Mouse (Mus musculus): ENCODE data around the gene Stard9. TPM values are rescaled to one million over a fixed set of nuclear protein-coding genes. Genes with fewer than 3 reads are reported as not detected.

Gene Stard9
- polyA plus RNA-seq (2012; fragmentation: generic; extraction: Trizol), result 5.1 TPM

DNA sequence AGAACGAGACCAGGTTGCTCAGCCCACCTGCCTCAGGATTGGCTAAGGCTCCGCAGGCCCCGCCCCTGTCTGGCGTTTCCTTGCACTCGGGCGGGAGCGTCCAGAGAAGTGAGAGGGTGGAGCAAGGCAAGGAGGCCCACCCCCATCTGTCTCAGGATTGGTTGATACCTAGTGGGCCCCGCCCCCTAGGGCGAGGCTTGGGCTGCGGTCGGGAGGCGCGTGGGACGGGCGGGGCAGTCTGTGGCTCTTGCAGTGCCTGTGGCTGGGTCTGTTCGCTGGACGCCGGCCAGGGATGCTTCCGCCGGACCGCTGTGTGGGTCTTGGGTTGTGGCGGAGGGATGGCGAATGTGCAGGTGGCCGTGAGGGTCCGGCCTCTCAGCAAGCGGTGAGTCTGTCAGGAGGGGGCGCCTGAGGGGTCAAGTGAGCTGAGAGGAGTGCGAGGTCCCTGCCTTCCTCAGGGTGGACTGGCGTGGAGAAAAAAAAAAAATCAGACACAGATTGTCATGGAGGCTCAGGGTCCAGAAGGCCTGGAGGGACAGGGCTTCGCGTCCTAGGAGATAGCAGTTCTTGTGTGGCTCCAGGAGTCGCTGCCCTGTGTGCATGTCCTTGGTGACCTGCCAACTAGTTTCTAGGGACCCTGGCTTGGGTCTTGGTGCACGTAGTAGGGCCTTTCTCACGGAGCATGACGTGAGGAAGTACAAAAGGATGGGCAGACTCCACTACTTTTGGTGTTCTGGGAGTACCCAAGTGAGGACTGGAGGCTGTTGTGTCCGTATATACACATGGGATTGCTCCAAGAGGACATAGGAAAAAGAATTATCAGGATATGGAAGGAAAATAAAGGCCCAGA lies at the start of gene Stard9:
Gene Stard9 (plus strand): TSS at position 236 of the 850 bp plus-strand sequence.
- Histone ChIP-seq H3K79me2 (ENCODE audit: control insufficient read depth, insufficient read depth) (peaks cover 8% of the 10 kb centered on the region), H3K36me3 (ENCODE audit: control insufficient read depth, insufficient read depth) (peaks cover 5% of the 10 kb centered on the region), H3ac (ENCODE audit: control insufficient read depth, insufficient read length) (peak within 1 kb of the TSS; percentile 17), H3K4me3 (peak within 1 kb of the TSS; percentile 39), H3K4me2 (ENCODE audit: low read depth) (peak within 1 kb of the TSS; percentile 88), H3K27me3 (ENCODE audit: control insufficient read depth, insufficient read depth, insufficient read length) (no peaks in the 10 kb centered on the region)
- TF ChIP-seq POLR2A (IDR thresholded peaks at IDR 0.05; ENCODE audit: insufficient read length, low read depth), result peak; percentile 83
- TF ChIP-seq CEBPB (IDR thresholded peaks at IDR 0.05; ENCODE audit: insufficient read depth, poor library complexity, severe bottlenecking), result no peak
- TF ChIP-seq E2F4 (IDR thresholded peaks at IDR 0.05; ENCODE audit: insufficient read depth), result no peak
- TF ChIP-seq POLR2AphosphoS2 (IDR thresholded peaks at IDR 0.05; ENCODE audit: insufficient read length, low read depth), result peak; percentile 68
- no peak for TF ChIP-seq TCF3 (IDR thresholded peaks at IDR 0.05; ENCODE audit: insufficient read length, low read depth)
- no peak for TF ChIP-seq TCF12 (IDR thresholded peaks at IDR 0.05; ENCODE audit: insufficient read depth, poor library complexity, severe bottlenecking)
- no peak for TF ChIP-seq MAX (IDR thresholded peaks at IDR 0.05; ENCODE audit: low read depth)
- no peak for TF ChIP-seq USF1 (IDR thresholded peaks at IDR 0.05; ENCODE audit: low read depth)
- TF ChIP-seq MYOD1 (IDR thresholded peaks at IDR 0.05; ENCODE audit: control insufficient read depth in 1 of 3, insufficient read length in 2 of 3, low read depth in 2 of 3), result peak in 2 of 3 experiments; percentile 39 to 49
- peak in 2 of 3 experiments; percentile 64 to 72 for TF ChIP-seq MYOG (IDR thresholded peaks at IDR 0.05; ENCODE audit: control insufficient read depth in 1 of 3, insufficient read depth in 1 of 3, insufficient read length in 2 of 3, low read depth in 2 of 3)
- no peak for TF ChIP-seq REST (IDR thresholded peaks at IDR 0.05; ENCODE audit: insufficient read depth, insufficient read length)
- peak; percentile 18 for TF ChIP-seq SRF (IDR thresholded peaks at IDR 0.05; ENCODE audit: control insufficient read depth, insufficient read length, low read depth)

DNA sequence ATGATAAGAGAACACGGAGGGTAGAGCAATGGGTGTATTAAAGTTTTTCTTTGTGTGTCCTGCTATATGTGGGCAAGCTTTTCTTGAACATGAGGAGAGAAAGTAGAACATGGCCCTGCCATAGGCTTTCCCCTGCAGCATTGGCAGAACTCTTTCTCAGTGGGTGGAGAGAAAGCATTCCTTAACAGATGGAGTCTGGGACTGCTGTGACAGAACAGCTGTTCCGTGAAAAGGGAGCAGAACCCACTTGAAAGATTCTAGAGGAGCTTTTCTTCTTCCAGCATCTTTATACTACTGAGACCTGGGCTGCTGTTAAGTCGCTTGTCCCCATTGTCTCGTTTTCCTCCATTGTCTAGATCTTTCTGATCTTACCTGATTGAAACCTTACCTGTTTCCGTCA lies 39.2 kb upstream of the Stard9 start:
- H3K27me3 ChIP-seq (ENCODE audit: control insufficient read depth, insufficient read depth, insufficient read length), result no peaks in the 10 kb centered on the region
- H3K4me3 ChIP-seq, result no peak overlapping the region
- H3K79me2 ChIP-seq (ENCODE audit: control insufficient read depth, insufficient read depth), result no peaks in the 10 kb centered on the region
- peaks cover 19% of the 10 kb centered on the region for H3K36me3 ChIP-seq (ENCODE audit: control insufficient read depth, insufficient read depth)
- no peak overlapping the region for H3K4me2 ChIP-seq (ENCODE audit: low read depth)
- H3ac ChIP-seq (ENCODE audit: control insufficient read depth, insufficient read length), result no peak overlapping the region
- TF ChIP-seq MYOG (IDR thresholded peaks at IDR 0.05; ENCODE audit: control insufficient read depth in 1 of 3, insufficient read depth in 1 of 3, insufficient read length in 2 of 3, low read depth in 2 of 3) (no peak), REST (IDR thresholded peaks at IDR 0.05; ENCODE audit: insufficient read depth, insufficient read length) (no peak), TCF3 (IDR thresholded peaks at IDR 0.05; ENCODE audit: insufficient read length, low read depth) (no peak), MYOD1 (IDR thresholded peaks at IDR 0.05; ENCODE audit: control insufficient read depth in 1 of 3, insufficient read length in 2 of 3, low read depth in 2 of 3) (no peak), TCF12 (IDR thresholded peaks at IDR 0.05; ENCODE audit: insufficient read depth, poor library complexity, severe bottlenecking) (no peak), CEBPB (IDR thresholded peaks at IDR 0.05; ENCODE audit: insufficient read depth, poor library complexity, severe bottlenecking) (no peak), USF1 (IDR thresholded peaks at IDR 0.05; ENCODE audit: low read depth) (no peak), SRF (IDR thresholded peaks at IDR 0.05; ENCODE audit: control insufficient read depth, insufficient read length, low read depth) (no peak)

DNA sequence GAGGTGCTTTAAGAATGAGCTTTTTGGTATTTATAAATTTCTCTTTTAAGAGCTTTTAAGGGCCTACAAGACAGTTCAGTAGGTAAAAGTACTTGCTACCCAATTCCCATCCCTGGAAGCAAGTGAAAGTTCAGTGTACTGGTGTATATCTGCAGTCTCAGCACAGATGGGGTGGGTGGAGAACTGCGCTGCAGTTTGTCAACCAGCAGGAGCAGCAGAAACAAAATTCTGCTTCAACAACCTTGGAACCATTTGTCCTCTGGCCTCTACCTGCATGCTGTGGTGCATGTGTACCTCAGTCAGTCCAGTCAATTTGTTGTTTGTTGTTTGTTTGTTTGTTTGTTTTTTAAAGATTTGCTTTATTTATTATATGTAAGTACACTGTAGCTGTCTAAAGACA lies 36.7 kb upstream of the Stard9 start:
- Histone ChIP-seq H3K36me3 (ENCODE audit: control insufficient read depth, insufficient read depth) (peaks cover 25% of the 10 kb centered on the region), H3K4me3 (no peak overlapping the region), H3K27me3 (ENCODE audit: control insufficient read depth, insufficient read depth, insufficient read length) (no peaks in the 10 kb centered on the region), H3K4me2 (ENCODE audit: low read depth) (no peak overlapping the region), H3K79me2 (ENCODE audit: control insufficient read depth, insufficient read depth) (no peaks in the 10 kb centered on the region), H3ac (ENCODE audit: control insufficient read depth, insufficient read length) (no peak overlapping the region)
- TF ChIP-seq SRF (IDR thresholded peaks at IDR 0.05; ENCODE audit: control insufficient read depth, insufficient read length, low read depth) (no peak), POLR2AphosphoS2 (IDR thresholded peaks at IDR 0.05; ENCODE audit: insufficient read length, low read depth) (no peak), MYOG (IDR thresholded peaks at IDR 0.05; ENCODE audit: control insufficient read depth in 1 of 3, insufficient read depth in 1 of 3, insufficient read length in 2 of 3, low read depth in 2 of 3) (no peak), POLR2A (IDR thresholded peaks at IDR 0.05; ENCODE audit: insufficient read length, low read depth) (no peak), MAX (IDR thresholded peaks at IDR 0.05; ENCODE audit: low read depth) (no peak), CEBPB (IDR thresholded peaks at IDR 0.05; ENCODE audit: insufficient read depth, poor library complexity, severe bottlenecking) (no peak), TCF12 (IDR thresholded peaks at IDR 0.05; ENCODE audit: insufficient read depth, poor library complexity, severe bottlenecking) (no peak), REST (IDR thresholded peaks at IDR 0.05; ENCODE audit: insufficient read depth, insufficient read length) (no peak), TCF3 (IDR thresholded peaks at IDR 0.05; ENCODE audit: insufficient read length, low read depth) (no peak), E2F4 (IDR thresholded peaks at IDR 0.05; ENCODE audit: insufficient read depth) (no peak), USF1 (IDR thresholded peaks at IDR 0.05; ENCODE audit: low read depth) (no peak), MYOD1 (IDR thresholded peaks at IDR 0.05; ENCODE audit: control insufficient read depth in 1 of 3, insufficient read length in 2 of 3, low read depth in 2 of 3) (no peak)

- Histone ChIP-seq H3K36me3 (ENCODE audit: control insufficient read depth, insufficient read depth) (peaks cover 59% of the 10 kb centered on the region), H3K27me3 (ENCODE audit: control insufficient read depth, insufficient read depth, insufficient read length) (no peaks in the 10 kb centered on the region), H3ac (ENCODE audit: control insufficient read depth, insufficient read length) (no peak overlapping the region), H3K79me2 (ENCODE audit: control insufficient read depth, insufficient read depth) (no peaks in the 10 kb centered on the region), H3K4me2 (ENCODE audit: low read depth) (no peak overlapping the region), H3K4me3 (no peak overlapping the region)
- TF ChIP-seq MAX (IDR thresholded peaks at IDR 0.05; ENCODE audit: low read depth) (no peak), MYOD1 (IDR thresholded peaks at IDR 0.05; ENCODE audit: control insufficient read depth in 1 of 3, insufficient read length in 2 of 3, low read depth in 2 of 3) (no peak), SRF (IDR thresholded peaks at IDR 0.05; ENCODE audit: control insufficient read depth, insufficient read length, low read depth) (no peak), REST (IDR thresholded peaks at IDR 0.05; ENCODE audit: insufficient read depth, insufficient read length) (no peak), TCF3 (IDR thresholded peaks at IDR 0.05; ENCODE audit: insufficient read length, low read depth) (no peak), MYOG (IDR thresholded peaks at IDR 0.05; ENCODE audit: control insufficient read depth in 1 of 3, insufficient read depth in 1 of 3, insufficient read length in 2 of 3, low read depth in 2 of 3) (no peak), TCF12 (IDR thresholded peaks at IDR 0.05; ENCODE audit: insufficient read depth, poor library complexity, severe bottlenecking) (no peak), POLR2A (IDR thresholded peaks at IDR 0.05; ENCODE audit: insufficient read length, low read depth) (no peak), POLR2AphosphoS2 (IDR thresholded peaks at IDR 0.05; ENCODE audit: insufficient read length, low read depth) (no peak)
These were observed 31.2 kb upstream of the Stard9 start for GRCm38 (mm10) chr2:120597734-120598133.

All from myocyte (in vitro differentiated cells).